Mouse (Mus musculus) megakaryocyte, embryonic 14.5 days (primary cell): ENCODE measurements at regions not wholly inside any gene's neighbourhood (a gene's known extent, or its start where the extent isn't known, plus 50 kb on each side); places are given as distances from the start of the nearest gene placed in this dataset.

Experiments used
- H3K27me3 ChIP-seq: replicated peaks from 2 replicates; pipeline ENCODE3; 2012; ENCODE audit warnings: inconsistent platforms
- H3K36me3 ChIP-seq: replicated peaks from 2 replicates; pipeline ENCODE3; 2012; ENCODE audit warnings: low read length, inconsistent platforms, mixed read lengths
- H3K4me1 ChIP-seq: 2 replicates; pipeline ENCODE4 v1.6.1; 2012; ENCODE audit warnings: inconsistent platforms
- H3K4me3 ChIP-seq: replicated peaks from 2 replicates; pipeline ENCODE3; 2012; ENCODE audit warnings: moderate library complexity, mild to moderate bottlenecking, inconsistent platforms
- H3K9me3 ChIP-seq: 2 replicates; pipeline ENCODE4 v1.6.1; 2012; ENCODE audit warnings: inconsistent platforms
- FLI1 ChIP-seq: IDR thresholded peaks from 2 replicates; pipeline ENCODE4 v1.6.1; 2012; ENCODE audit warnings: low read length, inconsistent platforms, mixed read lengths
- GATA1 ChIP-seq: IDR thresholded peaks from 3 replicates; pipeline ENCODE4 v1.6.1; 2012; ENCODE audit warnings: mixed read lengths, low read length, inconsistent platforms, borderline replicate concordance

DNA sequence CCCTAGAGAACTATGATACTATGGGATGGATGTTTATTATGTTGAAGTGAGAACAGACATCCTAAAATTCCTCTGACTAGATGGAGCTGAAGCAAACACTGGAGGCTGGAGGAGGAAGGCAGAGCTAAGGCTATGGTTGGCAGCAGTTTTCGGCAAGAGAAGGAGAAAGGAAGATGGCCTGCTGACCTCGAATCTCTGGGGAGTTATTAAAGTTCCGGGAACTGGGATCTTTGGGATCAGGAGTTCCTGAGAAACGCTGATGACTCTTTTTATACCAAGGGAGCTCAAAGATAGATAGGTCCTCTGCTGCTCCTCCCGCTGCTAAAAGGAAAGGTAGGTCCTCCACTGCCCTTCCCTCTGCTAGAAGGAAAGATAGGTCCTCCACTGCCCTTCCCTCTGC lies 143.9 kb upstream of the Mylip start:
- Histone ChIP-seq H3K27me3 (peaks cover 11% of the 10 kb centered on the region), H3K9me3 (no peaks in the 10 kb centered on the region), H3K4me3 (no peak overlapping the region), H3K4me1 (no peaks in the 10 kb centered on the region), H3K36me3 (no peaks in the 10 kb centered on the region)
- TF ChIP-seq GATA1: no peak
- TF ChIP-seq FLI1: no peak

DNA sequence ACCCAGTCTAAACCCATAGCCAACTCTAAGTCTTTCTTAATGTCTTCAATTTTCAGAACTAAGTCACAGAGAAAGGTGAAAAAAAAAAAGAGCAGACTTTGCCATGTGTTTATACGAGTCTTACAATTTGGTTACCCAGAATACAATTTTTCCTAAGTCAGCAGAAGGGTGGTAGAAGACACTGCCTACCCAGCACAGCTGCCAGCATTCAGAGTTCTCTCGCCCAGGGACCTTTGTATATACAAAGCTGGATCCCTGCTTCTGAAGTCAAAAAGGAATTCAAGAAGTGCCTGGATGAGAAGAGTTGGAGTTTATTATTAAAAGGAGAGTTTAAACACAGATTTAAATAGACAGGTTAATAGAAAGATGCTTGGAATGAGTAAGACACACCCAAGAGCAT lies 143.2 kb upstream of the Mylip start:
- TF ChIP-seq GATA1 (no peak), FLI1 (no peak)
- Histone ChIP-seq H3K27me3 (peaks cover 14% of the 10 kb centered on the region), H3K36me3 (no peaks in the 10 kb centered on the region)

DNA sequence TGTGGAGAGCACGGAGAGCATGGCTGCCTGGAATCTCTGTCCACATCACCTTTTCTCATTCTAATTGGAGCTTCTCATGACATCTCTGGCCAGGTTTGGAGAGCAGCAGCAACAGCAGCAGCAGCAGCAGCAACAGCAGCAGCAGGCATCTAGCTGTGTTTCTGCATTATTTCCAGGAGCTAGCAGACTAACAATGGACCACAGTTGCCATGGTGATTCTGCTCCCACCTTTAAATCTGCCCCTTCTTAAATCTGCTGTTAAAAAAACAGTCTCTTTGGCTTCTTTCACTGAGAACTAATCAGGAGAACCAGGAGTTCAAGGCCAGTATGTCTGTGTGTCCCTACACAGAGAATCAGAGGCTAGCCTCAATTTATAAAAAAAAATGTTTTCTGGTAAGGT lies 139.5 kb upstream of the Mylip start:
- Histone ChIP-seq H3K9me3 (no peaks in the 10 kb centered on the region), H3K4me3 (no peak overlapping the region), H3K4me1 (no peaks in the 10 kb centered on the region), H3K36me3 (no peaks in the 10 kb centered on the region), H3K27me3 (peaks cover 16% of the 10 kb centered on the region)
- no peak for TF ChIP-seq FLI1
- TF ChIP-seq GATA1: no peak

More for the DNA sequence above, 143.2 kb upstream of the Mylip start:
- no peaks in the 10 kb centered on the region for H3K4me1 ChIP-seq
- no peaks in the 10 kb centered on the region for H3K9me3 ChIP-seq
- H3K4me3 ChIP-seq: no peak overlapping the region

DNA sequence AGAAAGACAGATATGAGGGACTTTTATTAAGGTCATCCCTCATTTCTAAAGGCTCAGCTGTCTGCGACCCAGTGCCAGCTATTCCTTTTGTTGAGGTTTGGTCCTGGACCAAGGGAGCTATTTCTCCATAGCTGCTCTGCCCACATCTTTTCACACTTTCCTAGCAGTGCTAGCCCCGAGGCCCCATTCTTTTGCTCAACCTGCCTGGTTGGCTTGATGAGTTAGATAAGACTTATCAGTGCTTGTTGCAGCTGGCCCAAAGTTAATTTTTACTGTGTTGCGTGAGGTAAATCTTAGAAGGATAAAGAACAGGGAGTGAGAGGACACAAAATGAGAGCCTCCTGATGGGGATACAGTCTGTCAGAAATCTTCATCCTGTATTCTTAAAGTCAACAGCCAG lies 138.5 kb upstream of the Mylip start:
- no peaks in the 10 kb centered on the region for H3K4me1 ChIP-seq
- H3K36me3 ChIP-seq: no peaks in the 10 kb centered on the region
- H3K4me3 ChIP-seq: no peak overlapping the region
- no peaks in the 10 kb centered on the region for H3K9me3 ChIP-seq
- TF ChIP-seq FLI1 (no peak), GATA1 (no peak)
- H3K27me3 ChIP-seq: peaks cover 16% of the 10 kb centered on the region

DNA sequence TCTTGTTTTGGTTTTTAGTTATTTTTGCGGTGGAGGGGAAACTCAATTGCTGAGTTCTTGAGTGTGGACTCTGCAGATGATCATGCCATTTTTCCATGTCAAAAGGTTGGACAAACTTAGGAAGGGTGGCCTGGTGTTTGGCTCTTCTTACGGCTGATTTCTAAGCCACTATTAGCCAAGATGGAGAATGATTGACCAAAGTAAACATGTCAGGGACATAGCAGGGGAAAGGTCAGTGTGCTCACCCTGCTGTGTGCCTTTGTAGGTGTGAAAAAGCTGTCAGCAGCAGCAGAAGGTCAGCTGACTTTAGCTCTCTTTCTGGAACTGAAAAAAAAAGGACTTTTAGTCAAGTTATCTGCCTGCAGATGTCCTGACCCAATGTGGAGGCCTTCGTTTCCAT lies 137.4 kb upstream of the Mylip start:
- H3K9me3 ChIP-seq: no peaks in the 10 kb centered on the region
- TF ChIP-seq GATA1: no peak
- TF ChIP-seq FLI1: no peak
- no peak overlapping the region for H3K4me3 ChIP-seq
- H3K27me3 ChIP-seq: peaks cover 18% of the 10 kb centered on the region
- no peaks in the 10 kb centered on the region for H3K36me3 ChIP-seq
- no peaks in the 10 kb centered on the region for H3K4me1 ChIP-seq

DNA sequence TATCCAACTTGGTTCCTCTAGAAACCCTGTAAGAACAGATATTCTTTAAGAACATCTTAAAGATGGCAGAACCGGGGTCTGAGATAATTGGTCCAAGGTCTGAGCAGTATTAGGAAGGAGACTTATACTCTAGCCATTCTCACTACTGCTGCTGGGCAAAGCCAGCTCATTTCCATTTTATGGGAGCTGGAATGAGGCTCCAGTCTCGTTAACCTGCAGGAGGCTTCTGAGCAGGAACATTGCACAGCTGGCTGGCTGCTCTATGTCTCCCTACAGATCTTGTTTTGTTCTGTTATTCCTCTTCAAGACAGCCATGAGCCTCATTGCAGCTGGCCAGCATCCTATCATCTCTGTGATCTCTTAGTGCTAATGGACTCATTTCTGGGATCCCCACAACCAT lies 136.3 kb upstream of the Mylip start:
- TF ChIP-seq GATA1 (no peak), FLI1 (no peak)
- Histone ChIP-seq H3K9me3 (no peaks in the 10 kb centered on the region), H3K4me3 (no peak overlapping the region), H3K27me3 (peaks cover 15% of the 10 kb centered on the region), H3K4me1 (no peaks in the 10 kb centered on the region), H3K36me3 (no peaks in the 10 kb centered on the region)

DNA sequence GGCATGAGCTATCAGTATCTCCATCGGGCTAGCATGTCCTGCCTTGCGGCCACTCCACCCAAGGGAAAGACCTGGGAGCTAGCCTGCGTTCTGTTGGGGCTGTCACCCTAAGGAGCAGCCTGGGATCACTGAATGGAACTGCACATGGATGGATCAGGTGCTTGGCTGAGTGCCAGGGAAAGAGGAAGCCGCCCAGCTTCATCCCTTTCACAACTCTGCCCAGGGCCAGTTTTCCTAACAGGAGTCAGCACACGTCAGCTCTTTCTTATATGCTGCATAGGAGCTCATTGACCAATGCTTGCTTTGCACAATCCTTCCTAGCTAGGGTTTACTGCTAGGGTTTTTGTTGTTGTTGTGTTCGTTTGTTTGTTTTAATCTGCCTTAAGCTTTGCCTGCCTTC lies 134.3 kb upstream of the Mylip start:
- no peaks in the 10 kb centered on the region for H3K36me3 ChIP-seq
- H3K4me1 ChIP-seq: no peaks in the 10 kb centered on the region
- H3K9me3 ChIP-seq: no peaks in the 10 kb centered on the region
- H3K27me3 ChIP-seq: peaks cover 9% of the 10 kb centered on the region
- no peak for TF ChIP-seq FLI1
- no peak for TF ChIP-seq GATA1
- no peak overlapping the region for H3K4me3 ChIP-seq

DNA sequence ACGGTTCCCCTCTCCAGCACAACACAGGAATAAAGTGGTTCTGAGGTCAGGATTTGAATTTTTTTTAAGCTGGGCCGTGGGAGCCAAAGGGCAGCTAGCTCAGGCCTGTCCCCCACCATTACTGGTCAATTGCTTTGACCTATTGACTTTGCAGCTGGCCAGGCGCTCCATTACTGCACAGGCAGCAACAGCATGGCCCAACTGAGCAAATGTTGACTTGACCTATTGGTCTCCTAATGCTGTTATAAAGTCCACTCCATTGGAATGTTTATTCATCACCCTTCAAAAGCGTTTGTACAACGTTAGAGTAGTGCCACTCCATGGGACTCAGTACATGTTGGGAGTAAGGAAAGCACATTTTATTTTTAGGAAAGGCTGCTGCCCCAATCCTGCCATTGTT lies 127.5 kb upstream of the Mylip start:
- no peak overlapping the region for H3K4me3 ChIP-seq
- no peaks in the 10 kb centered on the region for H3K36me3 ChIP-seq
- TF ChIP-seq GATA1 (no peak), FLI1 (no peak)
- H3K4me1 ChIP-seq: peaks cover 3% of the 10 kb centered on the region; the same call in 1 of the 2 replicates
- no peaks in the 10 kb centered on the region for H3K27me3 ChIP-seq
- peaks cover 4% of the 10 kb centered on the region; the same call in 1 of the 2 replicates for H3K9me3 ChIP-seq

DNA sequence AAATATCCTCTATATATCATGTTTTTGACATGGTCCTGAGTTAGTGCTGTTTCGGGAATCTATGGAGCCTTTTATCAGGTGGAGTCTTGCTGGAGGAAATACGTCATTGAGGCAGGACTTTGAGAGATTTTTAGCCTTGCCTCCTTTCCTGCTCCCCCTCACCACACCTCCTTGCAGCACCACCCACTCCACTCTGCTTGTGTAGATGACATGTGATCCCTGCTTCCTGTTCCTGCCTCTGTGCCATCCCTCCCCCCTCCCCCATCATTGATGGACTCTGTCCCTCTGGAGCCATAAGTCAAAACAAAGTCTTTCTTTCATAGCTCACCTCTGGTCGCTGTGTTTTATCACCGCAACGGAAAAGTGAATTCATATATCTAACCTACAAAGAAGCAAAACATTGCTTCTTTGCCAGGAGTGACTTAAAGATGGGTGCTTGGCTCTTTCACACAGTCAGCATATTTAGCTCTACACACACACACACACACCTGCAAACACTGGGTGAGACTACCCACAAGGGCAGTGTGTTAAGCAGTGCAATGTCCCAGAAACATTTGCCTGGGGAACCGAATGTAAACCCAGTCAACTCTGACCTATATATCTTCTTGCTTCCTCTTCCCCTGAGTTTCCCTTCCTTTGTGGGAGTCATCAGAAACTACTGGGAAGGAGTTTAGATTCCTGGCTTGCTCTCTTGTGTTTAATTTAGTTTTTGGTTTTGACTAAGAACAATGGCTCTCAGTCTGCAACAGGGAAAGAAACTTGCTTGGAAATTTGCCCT lies 123.1 kb upstream of the Mylip start:
- Histone ChIP-seq H3K4me1 (peaks cover 3% of the 10 kb centered on the region; the same call in 1 of the 2 replicates), H3K36me3 (no peaks in the 10 kb centered on the region), H3K9me3 (peaks cover 4% of the 10 kb centered on the region; the same call in 1 of the 2 replicates), H3K4me3 (no peak overlapping the region), H3K27me3 (peaks cover 15% of the 10 kb centered on the region)
- TF ChIP-seq GATA1: no peak
- no peak for TF ChIP-seq FLI1

DNA sequence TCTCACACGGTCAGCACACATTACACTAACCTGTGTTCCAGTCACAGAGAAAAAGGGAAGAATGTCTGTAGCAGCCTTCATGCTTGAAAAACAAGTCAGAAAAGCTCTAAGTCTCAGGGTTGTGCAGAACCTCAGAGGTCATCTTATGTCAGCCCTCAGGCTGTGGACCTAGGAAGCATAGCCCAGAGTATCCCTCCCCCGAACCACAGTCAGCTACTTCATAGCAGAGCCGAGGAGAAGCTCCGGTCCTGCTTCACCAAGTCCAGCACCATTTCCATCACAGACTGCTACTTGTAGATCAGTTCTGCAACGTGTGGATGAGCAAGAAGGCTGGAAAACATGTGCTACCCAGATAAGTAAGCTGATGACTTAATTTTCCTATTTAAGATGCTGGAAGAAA lies 122.1 kb upstream of the Mylip start:
- H3K9me3 ChIP-seq: peaks cover 4% of the 10 kb centered on the region; the same call in 1 of the 2 replicates
- no peak overlapping the region for H3K4me3 ChIP-seq
- peaks cover 18% of the 10 kb centered on the region for H3K27me3 ChIP-seq
- TF ChIP-seq FLI1: no peak
- TF ChIP-seq GATA1: no peak
- peaks cover 3% of the 10 kb centered on the region; the same call in 1 of the 2 replicates for H3K4me1 ChIP-seq
- H3K36me3 ChIP-seq: no peaks in the 10 kb centered on the region
